Mouse (Mus musculus) liver, postnatal 0 days (tissue): ENCODE results near the gene Vwa8. TPM values are rescaled to one million over a fixed set of nuclear protein-coding genes. Genes with fewer than 3 reads are reported as not detected.

Experiments used
- ATAC-seq: fragments of 200-750 bp; cut with Nextera tagmentation; 2 replicates; pipeline ENCODE4 v1.8.0; 2017; ENCODE audit warnings: mild to moderate bottlenecking, moderate library complexity
- DNase-seq: peaks from one replicate; pipeline ENCODE4 v3.0.0-alpha.2; 2016
- H3K27ac ChIP-seq: fragments of 300-500 bp; sonication (generic); 2 replicates; pipeline ENCODE4 v1.5.1; 2014; ENCODE audit warnings: antibody characterized with exemption, moderate library complexity, mild to moderate bottlenecking, low read depth
- H3K27me3 ChIP-seq: fragments of 300-500 bp; sonication (generic); 2 replicates; pipeline ENCODE4 v1.6.1; 2014; ENCODE audit warnings: low read length, control low read depth, mixed read lengths; ENCODE audit not compliant: insufficient read depth
- H3K36me3 ChIP-seq: fragments of 300-500 bp; sonication (generic); replicated peaks from 2 replicates; pipeline ENCODE4 v1.6.1; 2014; ENCODE audit warnings: mild to moderate bottlenecking, control low read depth, low read length, moderate library complexity, mixed read lengths; ENCODE audit not compliant: insufficient read depth
- H3K4me1 ChIP-seq: fragments of 300-500 bp; sonication (generic); 2 replicates; pipeline ENCODE4 v1.6.1; 2014; ENCODE audit warnings: antibody characterized with exemption, mild to moderate bottlenecking, control low read depth; ENCODE audit not compliant: insufficient read depth
- H3K4me2 ChIP-seq: fragments of 300-500 bp; sonication (generic); 2 replicates; pipeline ENCODE4 v1.6.1; 2014; ENCODE audit warnings: low read depth, mild to moderate bottlenecking, low read length, moderate library complexity, mixed read lengths
- H3K4me3 ChIP-seq: fragments of 300-500 bp; sonication (generic); 2 replicates; pipeline ENCODE4 v1.5.1; 2014; ENCODE audit warnings: low read depth, low read length
- H3K9ac ChIP-seq: fragments of 300-500 bp; sonication (generic); replicated peaks from 2 replicates; pipeline ENCODE4 v1.6.1; 2014; ENCODE audit warnings: mild to moderate bottlenecking, moderate library complexity
- H3K9me3 ChIP-seq: fragments of 300-500 bp; sonication (generic); 2 replicates; pipeline ENCODE4 v1.6.1; 2016; ENCODE audit warnings: mild to moderate bottlenecking, control low read depth, low read length, mixed read lengths
- CTCF ChIP-seq: sonication (generic); IDR thresholded peaks from 2 replicates; pipeline ENCODE4 v1.5.1; 2016; ENCODE audit warnings: antibody characterized with exemption, low read depth
- EP300 ChIP-seq: IDR thresholded peaks from 2 replicates; pipeline ENCODE4 v1.6.1; 2016; ENCODE audit warnings: antibody characterized with exemption, low read depth, mild to moderate bottlenecking
- WGBS: fragments of 180-500 bp; shearing (Covaris S2); extraction: QIAGEN DNeasy Blood & Tissue Kit; methylation state at CpG from one replicate; pipeline ENCODE4 v1.1.7; 2014; ENCODE audit not compliant: insufficient replicate concordance; 5-methylcytosine and 5-hydroxymethylcytosine counted together
- polyA plus RNA-seq: library from polyadenylated mRNA; unstranded; fragments of >200 nt; fragmentation: Nextera tagmentation; extraction: Ambion mirVana; gene quantifications from 2 replicates; pipeline ENCODE4 v1.2.1, GENCODE M21; 2015

Vwa8 gene
- polyA plus RNA-seq, 1 experiment from 2014 or later: 27.1 TPM

- Histone ChIP-seq H3K36me3 (no peaks in the 10 kb centered on the region), H3K27ac (peak overlapping the region; percentile 99), H3K4me3 (peak overlapping the region; percentile 78), H3K4me1 (peaks cover 10% of the 10 kb centered on the region; the same call in 1 of the 2 replicates), H3K27me3 (no peaks in the 10 kb centered on the region), H3K9me3 (no peaks in the 10 kb centered on the region), H3K4me2 (peak overlapping the region; percentile 72), H3K9ac (peak overlapping the region; percentile 85)
- DNase-seq (no peak), ATAC-seq (no peak)
- 37% methylated on average over 5 of the region's 5 CpGs for WGBS
- TF ChIP-seq CTCF: no peak
- no peak for TF ChIP-seq EP300
Measured at GRCm38 (mm10) chr14:78849961-78850578, 1.2 kb downstream of the Vwa8 start.

GRCm38 (mm10) chr14:78850666-78851065 is 1.8 kb downstream of the Vwa8 start:
- peak; percentile 53 for DNase-seq
- ATAC-seq: peak; percentile 79
- H3K9me3 ChIP-seq: no peaks in the 10 kb centered on the region
- peaks cover 10% of the 10 kb centered on the region; the same call in 1 of the 2 replicates for H3K4me1 ChIP-seq
- 46% methylated on average over 8 of the region's 8 CpGs for WGBS
- TF ChIP-seq EP300 (peak; percentile 61), CTCF (no peak)
- H3K9ac ChIP-seq: no peak overlapping the region
- peak overlapping the region; percentile 99 for H3K27ac ChIP-seq
- H3K4me3 ChIP-seq: no peak overlapping the region
- H3K27me3 ChIP-seq: no peaks in the 10 kb centered on the region
- no peak overlapping the region for H3K4me2 ChIP-seq
- H3K36me3 ChIP-seq: no peaks in the 10 kb centered on the region

GRCm38 (mm10) chr14:78851366-78851765 is 2.5 kb downstream of the Vwa8 start:
- TF ChIP-seq CTCF: no peak
- no peak for TF ChIP-seq EP300
- no peaks in the 10 kb centered on the region for H3K9me3 ChIP-seq
- 46% methylated on average over 3 of the region's 3 CpGs for WGBS
- no peaks in the 10 kb centered on the region for H3K27me3 ChIP-seq
- peaks cover 10% of the 10 kb centered on the region; the same call in 1 of the 2 replicates for H3K4me1 ChIP-seq
- H3K36me3 ChIP-seq: no peaks in the 10 kb centered on the region
- ATAC-seq (no peak), DNase-seq (no peak)
- peak overlapping the region; percentile 81 for H3K27ac ChIP-seq
- H3K4me3 ChIP-seq: no peak overlapping the region
- H3K9ac ChIP-seq: peak overlapping the region; percentile 38; the same call in 1 of the 2 replicates
- peak overlapping the region; percentile 34; the same call in 1 of the 2 replicates for H3K4me2 ChIP-seq

GRCm38 (mm10) chr14:78852401-78853246 is 3.8 kb downstream of the Vwa8 start:
- Histone ChIP-seq H3K9me3 (no peaks in the 10 kb centered on the region), H3K9ac (peak overlapping the region; percentile 40; the same call in 1 of the 2 replicates), H3K4me3 (no peak overlapping the region), H3K36me3 (no peaks in the 10 kb centered on the region), H3K27me3 (no peaks in the 10 kb centered on the region), H3K4me2 (no peak overlapping the region), H3K4me1 (peaks cover 10% of the 10 kb centered on the region; the same call in 1 of the 2 replicates), H3K27ac (peak overlapping the region; percentile 91)
- ATAC-seq: peak; percentile 58
- TF ChIP-seq EP300 (peak; percentile 83), CTCF (no peak)
- DNase-seq: peak; percentile 46
- WGBS: 61% methylated on average over 5 of the region's 5 CpGs

GRCm38 (mm10) chr14:78861156-78861555 is 12.3 kb downstream of the Vwa8 start:
- H3K9me3 ChIP-seq: no peaks in the 10 kb centered on the region
- TF ChIP-seq CTCF (peak; percentile 24; the same call in 1 of the 2 replicates), EP300 (no peak)
- H3K27ac ChIP-seq: no peak overlapping the region
- no peak overlapping the region for H3K4me3 ChIP-seq
- WGBS: 86% methylated on average over 5 of the region's 5 CpGs
- H3K4me1 ChIP-seq: no peaks in the 10 kb centered on the region
- DNase-seq (no peak), ATAC-seq (no peak)
- H3K36me3 ChIP-seq: no peaks in the 10 kb centered on the region
- H3K27me3 ChIP-seq: no peaks in the 10 kb centered on the region
- no peak overlapping the region for H3K4me2 ChIP-seq
- H3K9ac ChIP-seq: no peak overlapping the region

GRCm38 (mm10) chr14:78870036-78870435 is 21.2 kb downstream of the Vwa8 start:
- 65% methylated on average over 2 of the region's 2 CpGs for WGBS
- H3K36me3 ChIP-seq: peaks cover 9% of the 10 kb centered on the region; the same call in 1 of the 2 replicates
- no peaks in the 10 kb centered on the region for H3K4me1 ChIP-seq
- no peak for DNase-seq
- no peaks in the 10 kb centered on the region for H3K9me3 ChIP-seq
- H3K27ac ChIP-seq: no peak overlapping the region
- TF ChIP-seq CTCF: no peak
- TF ChIP-seq EP300: no peak
- no peak overlapping the region for H3K9ac ChIP-seq
- H3K4me3 ChIP-seq: no peak overlapping the region
- no peaks in the 10 kb centered on the region for H3K27me3 ChIP-seq
- H3K4me2 ChIP-seq: no peak overlapping the region
- ATAC-seq: no peak
